Mouse (Mus musculus) hindbrain, postnatal 0 days (tissue): ENCODE results near the gene Pik3c2a. TPM values are rescaled to one million over a fixed set of nuclear protein-coding genes. Genes with fewer than 3 reads are reported as not detected.

Experiments used
- ATAC-seq: fragments of 200-750 bp; cut with Nextera tagmentation; 2 replicates; pipeline ENCODE4 v1.8.0; 2017; ENCODE audit warnings: mild to moderate bottlenecking, moderate TSS enrichment, moderate library complexity
- DNase-seq: peaks from one replicate; pipeline ENCODE4 v3.0.0-alpha.2; 2015; ENCODE audit warnings: low spot score
- H3K27ac ChIP-seq: fragments of 300-500 bp; sonication (generic); 2 replicates; pipeline ENCODE4 v1.5.1; 2014; ENCODE audit warnings: mild to moderate bottlenecking
- H3K27me3 ChIP-seq: fragments of 300-500 bp; sonication (generic); 2 replicates; pipeline ENCODE4 v1.6.1; 2014; ENCODE audit warnings: low read length, mixed read lengths; ENCODE audit not compliant: insufficient read depth
- H3K36me3 ChIP-seq: fragments of 300-500 bp; sonication (generic); 2 replicates; pipeline ENCODE4 v1.6.1; 2014; ENCODE audit warnings: low read length, mixed read lengths; ENCODE audit not compliant: insufficient read depth
- H3K4me1 ChIP-seq: fragments of 300-500 bp; sonication (generic); 2 replicates; pipeline ENCODE4 v1.6.1; 2014; ENCODE audit warnings: antibody characterized with exemption, low read length, mixed read lengths; ENCODE audit not compliant: insufficient read depth
- H3K4me2 ChIP-seq: fragments of 300-500 bp; sonication (generic); 2 replicates; pipeline ENCODE4 v1.6.1; 2014; ENCODE audit warnings: low read depth, mild to moderate bottlenecking, low read length, moderate library complexity, mixed read lengths
- H3K4me3 ChIP-seq: fragments of 300-500 bp; sonication (generic); 2 replicates; pipeline ENCODE4 v1.5.1; 2014; ENCODE audit warnings: low read length
- H3K9ac ChIP-seq: fragments of 300-500 bp; sonication (generic); replicated peaks from 2 replicates; pipeline ENCODE4 v1.6.1; 2014; ENCODE audit warnings: mild to moderate bottlenecking, low read length, moderate library complexity, mixed read lengths
- H3K9me3 ChIP-seq: fragments of 300-500 bp; sonication (generic); 2 replicates; pipeline ENCODE4 v1.6.1; 2016; ENCODE audit warnings: low read length, mixed read lengths
- CTCF ChIP-seq: IDR thresholded peaks from 2 replicates; pipeline ENCODE4 v1.5.1; 2016; ENCODE audit warnings: antibody characterized with exemption, control low read depth, low read depth
- WGBS: fragments of 180-500 bp; shearing (Covaris S2); extraction: QIAGEN DNeasy Blood & Tissue Kit; methylation state at CpG from one replicate; pipeline ENCODE4 v1.1.7; 2014; 5-methylcytosine and 5-hydroxymethylcytosine counted together
- polyA plus RNA-seq: library from polyadenylated mRNA; unstranded; fragments of >200 nt; fragmentation: Nextera tagmentation; extraction: Ambion mirVana; gene quantifications from 2 replicates; pipeline ENCODE4 v1.2.1, GENCODE M21; 2015
- total RNA-seq: library from RNA; depleted of rRNA; stranded (reverse); fragments of >200 nt; gene quantifications from 2 replicates; pipeline ENCODE4 v1.2.3, GENCODE M21; 2014; rRNA removed

Pik3c2a gene
- total and polyA plus RNA-seq, 2 experiments from 2014 or later = 9.5 to 24.3 TPM

GRCm38 (mm10) chr7:116288996-116289395 is 154.3 kb downstream of the Pik3c2a start:
- no peaks in the 10 kb centered on the region for H3K4me1 ChIP-seq
- no peak for TF ChIP-seq CTCF
- no peaks in the 10 kb centered on the region for H3K27me3 ChIP-seq
- no peaks in the 10 kb centered on the region for H3K9me3 ChIP-seq
- no peak overlapping the region for H3K4me3 ChIP-seq
- ATAC-seq = no peak
- no peak overlapping the region for H3K27ac ChIP-seq
- 92% methylated on average over 3 of the region's 3 CpGs for WGBS
- H3K36me3 ChIP-seq = no peaks in the 10 kb centered on the region
- no peak overlapping the region for H3K4me2 ChIP-seq
- H3K9ac ChIP-seq = no peak overlapping the region
- DNase-seq = no peak

- no peaks in the 10 kb centered on the region for H3K9me3 ChIP-seq
- 80% methylated on average over 5 of the region's 5 CpGs for WGBS
- H3K4me3 ChIP-seq = no peak overlapping the region
- H3K36me3 ChIP-seq = no peaks in the 10 kb centered on the region
- H3K27me3 ChIP-seq = no peaks in the 10 kb centered on the region
- no peak overlapping the region for H3K27ac ChIP-seq
- ATAC-seq = no peak
- TF ChIP-seq CTCF = no peak
- no peaks in the 10 kb centered on the region for H3K4me1 ChIP-seq
- H3K9ac ChIP-seq = no peak overlapping the region
- no peak overlapping the region for H3K4me2 ChIP-seq
- no peak for DNase-seq
These were observed 155.3 kb downstream of the Pik3c2a start for GRCm38 (mm10) chr7:116287959-116288358.

Other genes starting within 250 kb of the Pik3c2a start
- 17.7 and 22.8 TPM in 2 replicates for gene Plekha7, start 135.1 kb downstream of the Pik3c2a start, total RNA-seq
- gene Plekha7, start 135.1 kb downstream of the Pik3c2a start, polyA plus RNA-seq = 7.6 and 7.9 TPM in 2 replicates
- 129 and 249 TPM in 2 replicates for gene Rps13, start 109.3 kb downstream of the Pik3c2a start, total RNA-seq
- 525 and 526 TPM in 2 replicates for gene Rps13, start 109.3 kb downstream of the Pik3c2a start, polyA plus RNA-seq
- 15.1 and 17.7 TPM in 2 replicates for gene Nucb2, start 60.9 kb upstream of the Pik3c2a start, total RNA-seq
- gene Nucb2, start 60.9 kb upstream of the Pik3c2a start, polyA plus RNA-seq = 36.7 and 37.5 TPM in 2 replicates